Mouse (Mus musculus) megakaryocyte-erythroid progenitor cell, adult 5-6 weeks (primary cell): ENCODE results near the gene Mnt. TPM values are rescaled to one million over a fixed set of nuclear protein-coding genes. Genes with fewer than 3 reads are reported as not detected.
"Not testable (repeated sequence)": the region's sequence is repeated elsewhere in the genome, so short reads cannot be mapped to it uniquely, and the experiment has no call there.

Experiments used
- ATAC-seq: replicated peaks from 2 replicates; pipeline ENCODE4 v1.8.0; 2016; ENCODE audit warnings: mild to moderate bottlenecking, inconsistent platforms; ENCODE audit not compliant: severe bottlenecking, poor library complexity, low FRiP score, low TSS enrichment
- total RNA-seq, 2 experiments: library from RNA; stranded (forward) in 1 of 2; stranded (reverse) in 1 of 2; fragments of 200-1000, 215-1000 nt in 1 of 2; fragments of >200 nt in 1 of 2; fragmentation: Nextera tagmentation in 1 of 2; gene quantifications; 2 replicates each; pipeline ENCODE4 v1.2.3; 2014 to 2017

Mnt gene
- 9.1 and 17.1 TPM in 2 replicates for total RNA-seq (2014; fragmentation: Nextera tagmentation)
- 2.6 and 3.6 TPM in 2 replicates for total RNA-seq (2017)

- ATAC-seq, result peak; percentile 64
Observed at GRCm38 (mm10) chr11:74830256-74831161, at the start of gene Mnt. Gene Mnt (plus strand): TSS chr11:74830920.

GRCm38 (mm10) chr11:74792874-74793273 is 37.8 kb upstream of the Mnt start:
- no peak for ATAC-seq

- no peak for ATAC-seq
Observed at GRCm38 (mm10) chr11:74800658-74801057, 30.1 kb upstream of the Mnt start.

- no peak for ATAC-seq
Observed at GRCm38 (mm10) chr11:74804081-74804627, 26.6 kb upstream of the Mnt start.

- ATAC-seq, result no peak
Observed at GRCm38 (mm10) chr11:74807246-74807882, 23.4 kb upstream of the Mnt start.

- ATAC-seq, result no peak
Observed at GRCm38 (mm10) chr11:74808251-74808853, 22.4 kb upstream of the Mnt start.

GRCm38 (mm10) chr11:74810134-74810533 is 20.6 kb upstream of the Mnt start:
- ATAC-seq, result no peak

- not testable (repeated sequence) for ATAC-seq
Observed at GRCm38 (mm10) chr11:74811027-74811426, 19.7 kb upstream of the Mnt start.

GRCm38 (mm10) chr11:74811538-74811937 is 19.2 kb upstream of the Mnt start:
- no peak for ATAC-seq

GRCm38 (mm10) chr11:74815795-74816194 is 14.9 kb upstream of the Mnt start:
- no peak for ATAC-seq

- ATAC-seq, result no peak
Observed at GRCm38 (mm10) chr11:74820921-74821320, 9.8 kb upstream of the Mnt start.

GRCm38 (mm10) chr11:74821463-74821862 is 9.3 kb upstream of the Mnt start:
- no peak for ATAC-seq

- no peak for ATAC-seq
Observed at GRCm38 (mm10) chr11:74822746-74823440, 7.8 kb upstream of the Mnt start.

- ATAC-seq, result no peak
Observed at GRCm38 (mm10) chr11:74826151-74826550, 4.6 kb upstream of the Mnt start.

- ATAC-seq, result no peak
Observed at GRCm38 (mm10) chr11:74826702-74827101, 4.0 kb upstream of the Mnt start.

- ATAC-seq, result no peak
Observed at GRCm38 (mm10) chr11:74827791-74828403, 2.8 kb upstream of the Mnt start.

- no peak for ATAC-seq
Observed at GRCm38 (mm10) chr11:74828404-74828931, 2.3 kb upstream of the Mnt start.

- ATAC-seq, result no peak
Observed at GRCm38 (mm10) chr11:74828965-74829550, 1.7 kb upstream of the Mnt start.
